Mouse (Mus musculus) heart, postnatal 0 days (tissue): ENCODE data around the gene Mybl2. TPM values are rescaled to one million over a fixed set of nuclear protein-coding genes. Genes with fewer than 3 reads are reported as not detected.

Experiments used
- ATAC-seq: fragments of 200-750 bp; cut with Nextera tagmentation; 2 replicates; pipeline ENCODE4 v1.8.0; 2017; ENCODE audit warnings: low read depth, moderate number of reproducible peaks, moderate library complexity; ENCODE audit not compliant: insufficient read depth
- DNase-seq: peaks from one replicate; pipeline ENCODE4 v3.0.0-alpha.2; 2016; ENCODE audit warnings: low spot score
- H3K27ac ChIP-seq: fragments of 300-500 bp; sonication (generic); 2 replicates; pipeline ENCODE4 v1.5.1; 2014; ENCODE audit warnings: low read depth, mild to moderate bottlenecking
- H3K27me3 ChIP-seq: fragments of 300-500 bp; sonication (generic); 2 replicates; pipeline ENCODE4 v1.6.1; 2014; ENCODE audit warnings: low read length, mixed read lengths; ENCODE audit not compliant: control insufficient read depth, insufficient read depth
- H3K36me3 ChIP-seq: fragments of 300-500 bp; sonication (generic); replicated peaks from 2 replicates; pipeline ENCODE4 v1.6.1; 2014; ENCODE audit warnings: low read length, mixed read lengths; ENCODE audit not compliant: control insufficient read depth, insufficient read depth
- H3K4me1 ChIP-seq: fragments of 300-500 bp; sonication (generic); 2 replicates; pipeline ENCODE4 v1.6.1; 2014; ENCODE audit warnings: antibody characterized with exemption; ENCODE audit not compliant: control insufficient read depth, insufficient read depth
- H3K4me2 ChIP-seq: fragments of 300-500 bp; sonication (generic); 2 replicates; pipeline ENCODE4 v1.6.1; 2014; ENCODE audit warnings: low read depth, mild to moderate bottlenecking, low read length, moderate library complexity
- H3K4me3 ChIP-seq: fragments of 300-500 bp; sonication (generic); 2 replicates; pipeline ENCODE4 v1.5.1; 2014; ENCODE audit warnings: low read depth, low read length
- H3K9ac ChIP-seq: fragments of 300-500 bp; sonication (generic); replicated peaks from 2 replicates; pipeline ENCODE4 v1.6.1; 2014; ENCODE audit warnings: low read depth, low read length, mixed read lengths
- H3K9me3 ChIP-seq: fragments of 300-500 bp; sonication (generic); replicated peaks from 2 replicates; pipeline ENCODE4 v1.6.1; 2016; ENCODE audit warnings: low read length; ENCODE audit not compliant: control insufficient read depth
- CTCF ChIP-seq: IDR thresholded peaks from 2 replicates; pipeline ENCODE4 v1.5.1; 2016; ENCODE audit warnings: antibody characterized with exemption, control low read depth, low read depth
- EP300 ChIP-seq: IDR thresholded peaks from 2 replicates; pipeline ENCODE4 v1.6.1; 2016; ENCODE audit warnings: antibody characterized with exemption, low read depth
- WGBS: fragments of 180-500 bp; shearing (Covaris S2); extraction: QIAGEN DNeasy Blood & Tissue Kit; methylation state at CpG from one replicate; pipeline ENCODE4 v1.1.7; 2014; 5-methylcytosine and 5-hydroxymethylcytosine counted together
- polyA plus RNA-seq: library from polyadenylated mRNA; unstranded; fragments of >200 nt; fragmentation: Nextera tagmentation; extraction: Ambion mirVana; gene quantifications from 2 replicates; pipeline ENCODE4 v1.2.1, GENCODE M21; 2015
- total RNA-seq: library from RNA; depleted of rRNA; stranded (reverse); fragments of >200 nt; gene quantifications from 2 replicates; pipeline ENCODE4 v1.2.3, GENCODE M21; 2014; ENCODE audit warnings: low replicate concordance

The Mybl2 gene
- total and polyA plus RNA-seq, 2 experiments from 2014 or later: 2.8 to 3.4 TPM

DNA sequence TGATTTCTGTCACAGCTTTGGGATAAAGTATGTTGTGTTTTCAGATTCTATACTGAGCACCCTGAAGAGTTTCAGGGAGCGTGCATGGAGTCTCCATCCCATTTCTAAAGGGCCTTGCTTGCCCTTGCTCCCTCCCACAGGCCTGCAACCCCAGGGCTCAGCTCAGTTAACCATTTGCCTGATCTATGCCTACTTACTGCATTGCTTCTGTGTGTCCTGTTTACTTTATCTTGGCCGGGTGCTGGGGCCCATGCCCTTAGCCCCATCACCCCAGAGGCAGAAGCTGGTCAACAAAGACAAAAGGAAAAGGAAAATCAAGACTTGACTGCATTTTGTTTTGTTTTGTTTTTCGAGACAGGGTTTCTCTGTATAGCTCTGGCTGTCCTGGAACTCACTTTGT is 17.1 kb downstream of the Mybl2 start:
- no peak overlapping the region for H3K27ac ChIP-seq
- WGBS: 83% methylated on average over 3 of the region's 3 CpGs

GRCm38 (mm10) chr2:163073023-163073757 is 18.7 kb downstream of the Mybl2 start:
- no peak for DNase-seq
- 88% methylated on average over 9 of the region's 9 CpGs for WGBS
- no peak overlapping the region for H3K4me3 ChIP-seq
- no peaks in the 10 kb centered on the region for H3K27me3 ChIP-seq
- H3K27ac ChIP-seq: no peak overlapping the region
- H3K36me3 ChIP-seq: peaks cover 33% of the 10 kb centered on the region
- no peak overlapping the region for H3K9ac ChIP-seq
- no peak for TF ChIP-seq EP300
- no peak for TF ChIP-seq CTCF
- no peak for ATAC-seq
- H3K4me1 ChIP-seq: no peaks in the 10 kb centered on the region
- no peak overlapping the region for H3K4me2 ChIP-seq
- no peaks in the 10 kb centered on the region for H3K9me3 ChIP-seq

More for the DNA sequence above, 17.1 kb downstream of the Mybl2 start:
- H3K4me3 ChIP-seq: no peak overlapping the region
- no peaks in the 10 kb centered on the region for H3K9me3 ChIP-seq
- H3K4me1 ChIP-seq: no peaks in the 10 kb centered on the region
- H3K4me2 ChIP-seq: no peak overlapping the region
- H3K27me3 ChIP-seq: no peaks in the 10 kb centered on the region
- TF ChIP-seq EP300 (no peak), CTCF (no peak)
- DNase-seq (no peak), ATAC-seq (no peak)
- no peak overlapping the region for H3K9ac ChIP-seq
- H3K36me3 ChIP-seq: peaks cover 33% of the 10 kb centered on the region

DNA sequence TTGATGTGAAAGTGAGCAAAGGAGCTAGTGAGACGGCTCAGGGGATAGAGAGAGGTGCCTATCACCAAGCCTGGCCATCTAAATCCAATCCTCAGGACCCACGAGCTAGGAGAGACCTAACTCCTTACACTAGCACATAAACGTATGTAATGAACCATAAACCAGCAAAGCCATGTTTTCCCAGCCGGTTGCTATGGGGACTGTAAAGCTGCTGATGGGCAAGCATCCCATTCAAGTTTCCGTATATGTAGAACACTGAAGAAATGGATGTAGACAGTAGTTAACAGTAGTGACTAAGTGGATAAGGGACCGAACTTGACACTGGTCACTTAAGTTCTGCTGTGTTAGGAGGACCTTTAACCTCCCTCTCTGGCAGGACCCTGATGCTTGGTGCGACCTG is 19.5 kb downstream of the Mybl2 start:
- ATAC-seq (no peak), DNase-seq (no peak)
- Histone ChIP-seq H3K9ac (no peak overlapping the region), H3K27ac (no peak overlapping the region), H3K9me3 (no peaks in the 10 kb centered on the region), H3K27me3 (no peaks in the 10 kb centered on the region), H3K4me1 (no peaks in the 10 kb centered on the region), H3K4me2 (no peak overlapping the region), H3K4me3 (no peak overlapping the region), H3K36me3 (peaks cover 33% of the 10 kb centered on the region)
- WGBS: 82% methylated on average over 7 of the region's 7 CpGs
- TF ChIP-seq CTCF (no peak), EP300 (no peak)

GRCm38 (mm10) chr2:163074808-163075207 is 20.3 kb downstream of the Mybl2 start:
- Histone ChIP-seq H3K4me2 (no peak overlapping the region), H3K36me3 (peaks cover 33% of the 10 kb centered on the region), H3K4me1 (no peaks in the 10 kb centered on the region), H3K27me3 (no peaks in the 10 kb centered on the region), H3K27ac (no peak overlapping the region), H3K9me3 (no peaks in the 10 kb centered on the region), H3K9ac (no peak overlapping the region), H3K4me3 (no peak overlapping the region)
- 87% methylated on average over 12 of the region's 12 CpGs for WGBS
- TF ChIP-seq EP300 (no peak), CTCF (no peak)
- no peak for DNase-seq
- no peak for ATAC-seq

DNA sequence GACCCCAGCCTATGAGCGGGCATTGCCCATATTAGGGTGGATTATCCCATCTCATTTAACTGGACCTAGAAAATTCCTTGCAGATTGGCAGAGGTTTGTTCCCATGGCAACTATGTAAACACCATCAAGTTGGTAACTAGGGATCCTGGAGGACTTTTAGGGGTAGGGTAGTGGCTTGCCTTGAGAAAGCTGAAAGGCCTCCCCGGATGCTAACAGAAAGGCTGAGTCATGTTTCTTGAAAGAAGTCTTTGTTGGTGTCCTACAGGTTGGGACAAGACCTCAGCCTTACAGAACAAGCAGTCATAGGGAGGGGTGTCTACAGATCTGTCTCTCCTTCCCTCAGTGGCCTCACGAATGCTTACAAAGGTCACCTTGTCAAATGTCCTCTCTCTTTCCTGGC is 20.7 kb downstream of the Mybl2 start:
- ATAC-seq (no peak), DNase-seq (no peak)
- Histone ChIP-seq H3K4me2 (no peak overlapping the region), H3K9ac (no peak overlapping the region), H3K4me3 (no peak overlapping the region), H3K4me1 (no peaks in the 10 kb centered on the region), H3K27me3 (no peaks in the 10 kb centered on the region), H3K36me3 (peaks cover 32% of the 10 kb centered on the region), H3K9me3 (no peaks in the 10 kb centered on the region), H3K27ac (no peak overlapping the region)
- 63% methylated on average over 3 of the region's 3 CpGs for WGBS
- TF ChIP-seq CTCF (no peak), EP300 (no peak)

- WGBS: 91% methylated on average over 4 of the region's 4 CpGs
- Histone ChIP-seq H3K27ac (no peak overlapping the region), H3K4me2 (no peak overlapping the region), H3K36me3 (peaks cover 19% of the 10 kb centered on the region; the same call in 1 of the 2 replicates), H3K9me3 (no peaks in the 10 kb centered on the region), H3K4me1 (no peaks in the 10 kb centered on the region), H3K27me3 (no peaks in the 10 kb centered on the region), H3K4me3 (no peak overlapping the region), H3K9ac (no peak overlapping the region)
- DNase-seq (no peak), ATAC-seq (no peak)
- TF ChIP-seq CTCF (no peak), EP300 (no peak)
Measured at GRCm38 (mm10) chr2:163079041-163079440, 24.6 kb downstream of the Mybl2 start.
